Mouse (Mus musculus) frontal cortex, adult (tissue): ENCODE results near the gene Ctsa.
A peak's percentile ranks its signal among the peaks of the same experiment; 100 is the strongest.
"Not testable (repeated sequence)": the region's sequence is repeated elsewhere in the genome, so short reads cannot be mapped to it uniquely, and the experiment has no call there.

Experiments used
- ATAC-seq: cut with Nextera tagmentation; 2 replicates; pipeline ENCODE4 v1.9.2; 2017; ENCODE audit warnings: mild to moderate bottlenecking, moderate library complexity, mixed read lengths; ENCODE audit not compliant: low TSS enrichment

The Ctsa gene

DNA sequence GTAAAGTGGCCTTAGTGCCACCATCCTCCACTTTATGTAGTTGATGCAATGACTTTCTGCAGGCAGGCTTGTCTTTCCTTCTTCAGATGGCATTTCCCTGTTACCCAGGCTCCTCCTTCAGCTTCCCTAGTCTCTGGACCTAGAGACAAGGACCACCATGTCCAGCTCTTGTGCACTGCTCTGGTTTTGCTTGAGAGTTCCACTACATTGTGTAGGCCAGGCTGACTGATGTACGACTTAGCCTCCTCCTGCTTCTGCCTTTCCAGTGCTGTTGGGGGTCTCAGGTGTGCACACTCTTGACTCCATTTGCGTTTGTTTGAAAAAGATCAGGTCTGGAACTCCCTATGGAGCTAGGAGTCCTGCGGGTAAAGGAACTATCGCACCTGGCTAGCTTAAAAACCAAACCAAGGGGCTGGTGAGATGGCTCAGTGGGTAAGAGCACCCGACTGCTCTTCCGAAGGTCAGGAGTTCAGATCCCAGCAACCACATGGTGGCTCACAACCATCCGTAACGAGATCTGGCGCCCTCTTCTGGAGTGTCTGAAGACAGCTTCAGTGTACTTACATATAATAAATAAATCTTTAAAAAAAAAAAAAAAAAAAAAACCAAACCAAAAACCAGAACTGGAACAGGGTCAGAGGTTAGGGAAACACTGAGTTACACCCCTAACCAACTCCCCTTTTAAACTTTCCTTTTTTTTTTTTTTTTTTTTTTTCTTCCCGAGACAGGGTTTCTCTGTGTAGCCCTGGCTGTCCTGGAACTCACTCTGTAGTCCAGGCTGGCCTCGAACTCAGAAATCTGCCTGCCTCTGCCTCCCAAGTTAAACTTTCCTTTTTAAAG, 44.9 kb downstream of the Ctsa start:
- not testable (repeated sequence) for ATAC-seq

DNA sequence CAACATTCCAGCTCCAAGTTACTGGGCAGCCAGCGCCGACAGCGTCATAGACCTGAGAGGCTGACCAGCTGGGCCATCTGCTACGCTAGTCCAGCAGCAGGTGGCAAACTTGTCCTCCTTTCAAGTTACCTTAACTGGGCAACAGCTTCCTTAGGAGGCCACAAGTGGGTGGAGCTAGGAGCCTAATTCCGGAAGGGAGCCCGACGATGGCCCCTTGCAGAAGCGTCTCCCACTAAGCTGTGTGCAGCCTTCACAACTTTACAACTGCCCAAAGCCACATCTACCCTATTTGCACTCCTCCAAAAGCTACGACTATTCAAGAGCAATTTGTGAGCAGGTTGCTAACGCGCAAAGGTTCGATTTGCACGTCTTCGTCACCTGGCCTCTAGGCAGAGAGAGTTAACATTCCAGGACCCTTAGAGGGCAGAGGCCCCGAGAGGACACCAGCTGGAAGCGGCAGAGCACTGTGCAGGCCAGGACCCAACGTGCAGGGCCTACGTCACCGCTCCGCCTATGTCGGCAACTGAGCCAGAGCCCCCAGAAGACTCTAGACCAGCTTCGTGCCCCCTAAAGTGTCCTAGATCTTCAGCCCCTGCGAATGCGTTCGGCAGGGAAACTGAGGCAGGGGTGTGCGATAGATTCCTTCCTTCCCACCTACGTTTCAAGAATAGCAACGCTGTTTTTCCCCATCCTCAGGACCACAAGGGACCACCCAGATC, 46.0 kb downstream of the Ctsa start:
- ATAC-seq: peak; percentile 18; the same call in 1 of the 2 replicates

DNA sequence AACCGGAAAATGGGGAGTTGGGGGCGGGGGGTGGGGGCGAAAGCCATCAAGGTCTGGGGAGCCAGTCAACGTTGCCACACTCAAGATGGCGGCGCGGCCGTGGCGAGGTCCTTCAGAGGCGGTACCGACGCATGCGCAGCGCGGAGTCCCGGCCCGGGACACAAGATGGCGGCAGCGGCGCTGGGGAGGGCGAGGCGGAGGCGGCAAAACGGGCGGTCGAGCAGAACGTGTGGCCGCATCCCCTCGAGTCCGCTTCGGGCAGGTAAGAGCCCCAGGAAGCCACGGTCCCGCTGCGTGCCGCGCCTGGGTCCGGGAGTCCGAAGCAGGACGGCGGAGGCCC, 46.5 kb downstream of the Ctsa start, which contains the start of gene Pcif1:
Gene Pcif1, plus strand, starts transcription at position 77 of the 340 bp plus-strand sequence.
- peak; percentile 68 for ATAC-seq

DNA sequence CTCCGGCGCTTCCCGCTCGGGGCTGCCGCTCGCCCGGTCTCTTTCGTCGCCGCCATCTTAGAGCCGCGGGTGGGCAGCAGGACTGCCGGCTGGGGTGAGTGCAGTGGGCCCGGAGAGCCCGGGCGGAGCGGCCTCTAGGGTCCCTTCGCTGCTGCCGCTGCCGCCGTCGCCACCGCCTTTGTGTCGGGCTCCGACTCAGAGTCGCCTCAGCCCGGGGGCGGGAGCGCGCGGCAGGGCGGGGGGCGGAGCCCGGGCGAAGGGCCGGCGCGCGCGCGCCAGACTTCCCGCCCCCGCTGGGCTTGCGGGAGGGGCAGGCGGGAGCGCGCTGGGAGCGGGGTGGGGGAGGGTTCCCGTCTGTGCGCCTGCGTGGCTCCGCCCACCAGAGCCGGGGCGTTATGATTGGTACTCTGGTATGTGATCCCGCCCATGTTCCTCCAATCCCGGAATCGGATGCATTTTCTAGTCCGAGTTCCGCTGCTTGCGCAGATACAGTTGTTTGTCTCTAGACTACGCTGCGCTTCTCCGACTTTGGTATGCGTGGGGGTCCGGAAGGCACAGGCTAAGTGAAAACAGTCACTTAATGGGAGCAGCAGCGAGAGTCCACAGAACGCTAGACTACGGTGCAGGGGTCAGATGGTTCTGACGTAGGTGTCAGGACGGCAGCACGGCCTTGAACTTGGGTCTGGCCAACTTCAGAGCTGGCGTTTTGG, 47.0 kb downstream of the Ctsa start:
- peak; percentile 85 for ATAC-seq

GRCm38 (mm10) chr2:164882619-164883018, 49.9 kb downstream of the Ctsa start:
- ATAC-seq: no peak

DNA sequence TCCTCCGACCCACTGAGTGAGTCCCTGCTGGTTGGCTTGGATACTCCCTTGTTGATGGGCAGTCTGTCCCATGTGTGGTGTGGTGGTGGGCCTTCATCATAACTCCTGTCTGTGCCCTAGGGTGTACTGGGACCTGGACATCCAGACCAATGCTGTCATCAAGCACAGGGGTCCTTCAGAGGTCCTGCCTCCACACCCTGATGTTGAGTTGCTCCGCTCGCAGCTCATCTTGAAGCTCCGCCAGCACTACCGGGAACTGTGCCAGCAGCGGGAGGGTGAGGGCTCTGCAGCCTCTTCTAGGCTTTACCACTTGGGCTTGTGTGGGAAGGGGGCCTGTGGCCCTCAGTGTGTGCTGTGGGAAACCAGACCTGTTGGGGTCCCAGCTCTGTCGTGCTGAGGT, 53.1 kb downstream of the Ctsa start:
- ATAC-seq: peak; percentile 40; the same call in 1 of the 2 replicates

GRCm38 (mm10) chr2:164886617-164887016, 53.9 kb downstream of the Ctsa start:
- no peak; the same call in 1 of the 2 replicates for ATAC-seq

- no peak for ATAC-seq
Observed at GRCm38 (mm10) chr2:164888996-164889395, 56.3 kb downstream of the Ctsa start.

DNA sequence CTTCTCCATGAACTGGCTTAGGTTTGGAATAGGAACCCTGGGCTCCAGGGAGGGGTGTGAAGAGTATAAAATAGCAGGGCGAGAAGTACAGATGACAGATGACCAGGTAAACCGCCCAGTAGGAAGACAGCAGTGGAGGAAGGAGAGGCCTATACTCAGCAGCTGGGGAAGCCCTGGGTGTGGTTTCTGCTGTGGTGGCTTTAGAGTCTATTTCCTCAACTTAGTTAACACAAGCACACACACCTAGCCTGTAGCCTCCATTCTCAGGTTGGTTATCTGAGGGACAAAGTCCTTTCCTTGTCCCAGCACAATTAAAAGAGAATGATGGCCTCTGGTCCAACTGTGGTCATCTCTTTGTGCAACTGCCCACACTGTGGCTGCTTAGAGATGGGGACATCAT, 57.3 kb downstream of the Ctsa start:
- no peak for ATAC-seq
